Mouse (Mus musculus) layer of hippocampus, adult 8-10 months (tissue): ENCODE results near the gene Sp2. TPM values are rescaled to one million over a fixed set of nuclear protein-coding genes. Genes with fewer than 3 reads are reported as not detected.
A peak's percentile ranks its signal among the peaks of the same experiment; 100 is the strongest.

Source experiments
- DNase-seq, 2 experiments: peaks; one replicate each; pipeline ENCODE4 v3.0.0; 2022; ENCODE audit warnings: low spot score in 2 of 2
- total RNA-seq, 4 experiments: library from RNA; stranded (reverse); gene quantifications; 2 replicates each; pipeline ENCODE4 v1.2.4; 2022

Gene Sp2
- total RNA-seq, 4 experiments from 2014 or later = 9.6 to 14.2 (median 11.8) TPM

DNA sequence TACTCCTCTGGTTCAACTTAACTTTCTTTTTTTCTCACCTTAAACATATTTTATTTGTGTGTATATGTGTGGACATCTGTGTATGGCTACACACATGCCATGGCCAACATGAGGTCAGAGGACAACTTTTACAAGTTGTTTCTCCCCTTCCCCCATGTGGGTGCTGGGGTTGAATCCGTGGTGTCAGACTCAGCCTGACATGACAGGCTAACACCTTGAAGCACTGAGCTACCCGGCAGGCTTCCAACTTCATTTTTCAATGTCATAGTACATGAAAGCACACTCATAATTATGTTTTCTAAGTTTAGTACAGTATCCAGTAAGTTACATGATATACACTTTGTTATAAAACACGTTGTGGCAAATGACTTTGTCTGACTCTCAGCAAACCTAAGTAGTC, 12.4 kb downstream of the Sp2 start:
- no peak for DNase-seq

DNA sequence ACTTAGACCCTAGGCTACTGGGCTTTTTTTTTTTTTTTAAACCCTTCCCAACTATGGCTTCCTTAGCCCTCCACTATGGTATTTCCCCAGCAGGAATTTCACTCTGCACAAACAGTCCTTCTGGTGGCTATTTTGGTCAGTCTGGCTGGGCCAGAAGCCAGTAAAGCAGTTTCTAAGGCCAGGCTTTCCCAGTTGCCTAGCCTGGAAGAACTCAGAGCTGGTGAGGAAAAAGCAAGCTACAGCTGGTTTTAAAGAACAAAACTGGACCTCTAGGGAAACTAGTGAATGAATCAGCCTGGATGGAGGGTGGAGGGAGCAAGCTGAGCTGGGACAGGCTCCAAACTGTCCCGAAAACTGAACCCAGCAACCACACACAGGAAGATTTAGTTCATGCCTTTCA, 13.0 kb downstream of the Sp2 start:
- DNase-seq = no peak

DNA sequence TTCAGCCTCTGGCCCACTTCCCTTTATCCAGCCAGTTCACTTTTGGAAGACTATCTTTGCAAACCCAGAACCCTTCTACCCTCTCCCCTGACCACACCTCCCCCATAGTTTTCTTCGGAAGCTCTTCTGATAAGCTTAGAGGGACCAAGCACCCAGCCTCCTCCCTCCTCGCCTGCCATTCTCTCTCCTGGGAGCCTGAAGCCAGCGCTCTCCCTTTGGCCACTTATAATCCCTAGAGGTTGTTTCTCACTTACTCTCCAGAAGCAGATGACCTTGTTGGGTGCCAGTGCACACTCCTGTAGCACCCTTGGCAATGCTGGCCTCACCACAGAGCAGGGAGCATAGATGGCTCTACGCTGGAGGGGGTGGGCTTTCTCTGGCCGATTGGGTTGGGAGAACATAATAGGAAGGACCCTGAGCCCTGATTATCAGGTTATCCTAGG, 13.5 kb downstream of the Sp2 start:
- DNase-seq = no peak

- DNase-seq = no peak
These were observed 14.3 kb downstream of the Sp2 start for GRCm38 (mm10) chr11:96968476-96968875.

- DNase-seq = no peak
These were observed 15.1 kb downstream of the Sp2 start for GRCm38 (mm10) chr11:96967544-96968269.

GRCm38 (mm10) chr11:96966914-96967543, 15.7 kb downstream of the Sp2 start:
- DNase-seq = no peak

DNA sequence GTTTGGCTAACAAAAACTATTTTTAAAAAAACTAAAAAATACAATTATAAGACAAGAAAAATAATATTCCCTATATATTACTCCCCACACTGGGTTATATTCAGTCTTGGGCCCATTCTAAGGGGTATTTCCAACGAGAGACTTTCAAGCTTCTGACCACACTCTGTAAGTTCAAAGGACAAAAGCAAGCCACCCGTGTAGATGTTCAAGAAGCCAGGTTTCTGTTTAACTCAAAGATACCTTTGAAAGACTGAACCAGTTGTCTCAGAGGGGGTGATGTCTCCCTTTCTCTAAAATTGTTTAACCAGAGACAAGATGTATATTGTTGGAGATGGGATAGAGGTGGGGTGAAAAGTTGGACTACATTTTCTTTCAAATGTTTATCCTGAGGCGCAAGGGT, 16.6 kb downstream of the Sp2 start:
- DNase-seq = no peak

- DNase-seq = peak; percentile 83 to 93
These were observed 19.2 kb downstream of the Sp2 start for GRCm38 (mm10) chr11:96963580-96963979.

GRCm38 (mm10) chr11:96957061-96957805, 25.5 kb downstream of the Sp2 start:
- DNase-seq = no peak

GRCm38 (mm10) chr11:96956009-96956724, 26.6 kb downstream of the Sp2 start:
- no peak for DNase-seq

- DNase-seq = no peak
These were observed 27.7 kb downstream of the Sp2 start for GRCm38 (mm10) chr11:96955094-96955493.

GRCm38 (mm10) chr11:96952896-96953295, 29.9 kb downstream of the Sp2 start:
- no peak for DNase-seq

DNA sequence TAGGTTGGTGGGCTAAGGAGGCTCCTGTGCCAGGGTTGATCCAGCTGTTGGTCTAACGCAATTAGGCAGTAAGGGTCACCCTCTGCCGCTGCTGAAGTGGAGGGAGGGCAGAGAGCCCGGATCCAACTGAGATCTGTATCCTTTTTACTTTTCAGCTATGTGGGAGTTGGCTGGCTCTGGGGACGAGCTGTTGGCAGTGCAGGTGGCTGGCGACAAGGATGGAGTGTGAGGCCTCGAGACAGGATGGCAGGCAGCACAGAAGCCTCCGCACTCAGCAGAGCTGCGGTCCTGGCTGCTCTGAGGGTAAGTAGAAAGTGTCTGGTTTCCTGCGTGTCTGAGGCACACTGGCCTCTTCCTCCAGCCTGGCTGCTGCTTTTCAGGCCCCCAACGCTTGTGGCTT, 30.3 kb downstream of the Sp2 start:
- no peak for DNase-seq

DNA sequence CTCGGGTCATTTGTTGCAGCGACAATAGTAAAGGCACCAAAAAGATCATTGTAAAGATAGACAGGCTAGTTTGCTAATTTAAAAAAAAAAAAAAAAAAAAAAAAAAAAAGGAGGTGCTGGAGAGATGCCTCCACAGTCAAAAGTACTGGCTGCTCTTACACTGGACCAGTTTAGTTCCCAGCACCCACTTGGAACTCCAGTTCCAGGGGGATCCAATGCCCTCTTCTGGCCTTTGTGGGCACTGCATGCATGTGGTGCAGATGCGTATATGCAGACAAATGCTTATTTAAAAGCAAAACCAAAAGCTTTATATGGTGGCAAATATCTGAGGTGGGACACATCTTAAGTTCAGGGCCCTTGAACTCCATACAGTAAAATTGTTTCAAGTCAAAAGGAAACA, 32.0 kb downstream of the Sp2 start:
- DNase-seq = no peak

DNA sequence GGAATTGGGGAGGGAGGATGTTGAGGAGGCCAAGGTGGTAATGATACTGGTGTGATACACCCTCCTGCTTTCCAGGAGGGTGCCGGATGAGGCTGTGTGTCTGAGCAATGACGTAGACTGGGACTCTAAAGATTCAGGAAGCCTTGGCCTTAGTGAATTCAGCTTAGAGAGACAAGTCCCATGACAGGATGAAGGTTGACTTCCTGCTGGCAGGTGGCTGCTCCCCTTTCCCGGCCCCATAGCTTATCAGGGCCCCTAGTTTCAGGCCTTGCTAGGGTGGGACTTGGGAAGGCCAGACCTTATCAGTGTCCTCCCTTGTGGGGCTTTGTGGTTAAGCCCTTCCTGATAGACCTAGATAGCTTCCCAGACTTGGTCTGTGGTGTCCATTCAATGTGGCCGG, 34.9 kb downstream of the Sp2 start:
- DNase-seq = no peak

- DNase-seq = no peak
These were observed 36.3 kb downstream of the Sp2 start for GRCm38 (mm10) chr11:96946498-96946897.

DNA sequence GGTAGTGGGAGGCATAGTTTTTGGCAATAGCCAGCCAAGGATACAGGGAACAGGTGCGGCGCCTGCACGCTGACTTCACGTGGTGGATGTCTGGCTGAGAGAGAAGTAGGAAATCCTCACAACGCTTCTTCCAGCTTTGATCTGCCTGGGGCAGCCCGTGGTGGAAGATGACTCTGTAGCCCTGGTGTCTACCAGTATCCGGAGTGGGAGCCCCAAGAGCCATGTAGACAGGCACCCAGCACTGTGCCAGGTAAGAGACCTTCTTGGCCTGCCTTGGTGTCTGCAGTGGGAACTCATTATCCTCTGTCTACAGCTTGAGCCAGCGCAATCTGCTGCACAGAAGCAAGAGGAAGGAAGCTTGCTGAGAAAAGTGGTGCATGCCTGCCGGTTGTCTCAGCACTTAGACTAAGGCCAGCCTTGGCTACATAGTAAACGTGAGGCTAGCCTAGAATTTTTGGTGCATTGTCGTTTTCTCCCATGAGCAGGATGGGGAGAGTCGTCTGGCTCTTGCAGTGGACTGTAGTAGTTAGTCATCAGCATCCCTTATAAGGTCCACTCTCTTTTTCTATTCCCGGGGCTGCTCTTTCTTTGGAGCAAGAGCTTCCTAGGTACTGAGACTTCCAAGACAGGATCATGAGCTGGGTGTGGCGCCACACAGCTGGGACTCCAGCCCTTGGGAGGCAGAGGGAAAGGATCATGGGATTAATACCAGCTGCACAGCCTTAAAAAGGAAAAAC, 37.7 kb downstream of the Sp2 start:
- DNase-seq = no peak

DNA sequence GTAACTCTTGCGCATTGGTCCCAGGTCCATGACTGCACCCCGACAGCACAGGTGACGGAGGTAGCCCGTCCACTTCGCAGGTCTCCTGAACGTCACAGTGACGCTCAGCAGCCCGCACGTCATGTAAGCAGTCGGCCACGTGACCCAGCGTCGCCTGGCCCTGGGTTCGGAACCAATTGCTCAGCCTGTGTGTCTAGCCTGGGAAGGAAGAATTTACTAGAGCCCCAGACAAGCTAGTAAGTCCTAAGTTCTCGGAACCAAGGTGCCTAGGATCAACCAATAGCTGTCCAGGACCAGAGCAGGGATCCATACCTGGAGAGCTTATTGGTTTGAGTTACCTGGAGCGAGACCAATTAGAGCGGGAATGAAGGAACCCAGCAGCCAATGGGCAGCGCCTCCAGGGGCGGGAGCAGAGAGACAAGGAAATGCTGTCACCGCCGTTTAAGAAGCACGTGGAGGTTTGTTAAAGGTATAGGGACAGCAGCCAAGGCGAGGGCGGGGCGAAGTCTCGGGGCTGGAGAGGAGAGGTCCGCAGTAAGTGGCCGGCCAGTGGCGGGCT, 38.9 kb downstream of the Sp2 start, which contains the start of gene Pnpo:
TSS of gene Pnpo (minus strand) at position 241 of the 559 bp plus-strand sequence.
- peak; percentile 89 to 95 for DNase-seq

DNA sequence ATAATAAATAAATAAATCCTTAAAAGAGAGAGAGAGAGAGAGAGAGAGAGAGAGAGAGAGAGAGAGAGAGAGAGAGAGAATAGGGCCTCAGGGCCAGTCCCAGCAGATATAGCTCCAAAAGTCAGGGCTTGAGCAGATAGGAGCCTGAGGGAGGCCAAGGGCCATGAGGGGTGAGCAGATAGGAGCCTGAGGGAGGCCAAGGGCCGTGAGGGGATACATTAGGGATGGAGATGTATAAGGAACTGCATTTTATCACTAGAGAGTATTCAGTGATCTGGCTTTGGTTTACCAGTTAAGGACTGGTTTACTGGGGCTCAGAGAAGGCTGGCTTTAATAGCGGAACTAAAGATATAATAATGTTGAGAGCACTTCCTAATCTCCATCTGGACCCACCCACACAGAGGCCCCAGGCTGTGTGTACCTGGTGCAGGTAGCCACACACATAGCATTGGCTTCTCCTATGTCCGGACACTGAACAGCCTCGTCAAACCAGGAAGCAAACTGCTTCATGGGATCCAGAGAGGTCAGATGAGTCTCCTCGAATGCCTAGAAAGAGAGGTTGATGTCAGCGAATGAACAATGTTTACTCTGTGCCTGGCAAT, 40.7 kb downstream of the Sp2 start:
- DNase-seq = no peak
